In genomic region chr9:35289992-35290391, GRCm38 (mm10) we compare ENCODE assay signal across 15 mouse cellular contexts. TPM values are rescaled to one million over a fixed set of nuclear protein-coding genes. Genes with fewer than 3 reads are reported as not detected.
A peak's percentile ranks its signal among the peaks of the same experiment; 100 is the strongest.
DNase-seq lines count a peak whose midpoint lies in the region; ATAC-seq and TF ChIP-seq lines count a peak whose summit lies in the region.
"Had no signal": no experiment of that assay in that cellular context is flagged by ENCODE, and none has a peak within 500 bp of the region (broad histone marks: within the 10 kb centered on the region; RNA-seq: fewer than 3 reads in every experiment).

No protein-coding gene starts in this region.

- ATAC-seq in hindbrain, embryonic 12.5 days (ENCODE audit: low FRiP score) = peak; percentile 67
- no peak for ATAC-seq in hindbrain, embryonic 14.5 days (ENCODE audit: low FRiP score)
- ATAC-seq: activated CD4-positive, CD25-positive, alpha-beta regulatory T cell, adult 4 months had no signal

- 14% methylated on average over 7 of the region's 7 CpGs for WGBS in hindbrain, embryonic 12.5 days
- 15% methylated on average over 7 of the region's 7 CpGs for WGBS in hindbrain, embryonic 14.5 days
- 79% methylated on average over 7 of the region's 7 CpGs for WGBS in thymus, adult 2 months

- TF ChIP-seq POLR2A in thymus, adult 2 months (IDR thresholded peaks at IDR 0.05; ENCODE audit: control insufficient read depth, extremely low read depth, insufficient read depth, low read length, poor library complexity) = no peak

- no peaks in the 10 kb centered on the region for H3K36me3 ChIP-seq in hindbrain, embryonic 12.5 days
- no peaks in the 10 kb centered on the region for H3K36me3 ChIP-seq in hindbrain, embryonic 14.5 days (replicated peaks; ENCODE audit: control insufficient read depth, insufficient read depth)
- H3K36me3 ChIP-seq in thymus, adult 2 months (ENCODE audit: control insufficient read depth, insufficient read depth, low read length) = no peaks in the 10 kb centered on the region
- H3K36me3 ChIP-seq: lung, embryonic 15.5 days; midbrain, embryonic 12.5 days had no signal

- peaks cover 3% of the 10 kb centered on the region; the same call in 1 of the 2 replicates for H3K4me1 ChIP-seq in hindbrain, embryonic 12.5 days
- H3K4me1 ChIP-seq in hindbrain, embryonic 14.5 days (replicated peaks; ENCODE audit: control insufficient read depth, insufficient read depth, low read length) = no peaks in the 10 kb centered on the region
- no peaks in the 10 kb centered on the region for H3K4me1 ChIP-seq in thymus, adult 2 months (replicated peaks; ENCODE audit: control insufficient read depth, insufficient read depth, low read length)

- H3K27me3 ChIP-seq in hindbrain, embryonic 12.5 days = peaks cover 79% of the 10 kb centered on the region
- H3K27me3 ChIP-seq in hindbrain, embryonic 14.5 days (ENCODE audit: control insufficient read depth, insufficient read depth, low read length) = peaks cover 71% of the 10 kb centered on the region
- no peaks in the 10 kb centered on the region for H3K27me3 ChIP-seq in thymus, adult 2 months (ENCODE audit: control insufficient read depth, insufficient read depth, low read length)
- H3K27me3 ChIP-seq: lung, embryonic 15.5 days had no signal

- H3K27ac ChIP-seq in hindbrain, embryonic 12.5 days = no peak overlapping the region
- H3K27ac ChIP-seq in hindbrain, embryonic 14.5 days = no peak overlapping the region
- no peak overlapping the region for H3K27ac ChIP-seq in thymus, adult 2 months (ENCODE audit: control insufficient read depth, insufficient read depth, low read length)
- H3K27ac ChIP-seq: lung, embryonic 15.5 days; midbrain, embryonic 12.5 days had no signal

- H3K4me3 ChIP-seq in hindbrain, embryonic 12.5 days = no peak overlapping the region
- no peak overlapping the region for H3K4me3 ChIP-seq in hindbrain, embryonic 14.5 days (replicated peaks; ENCODE audit: low read length)
- no peak overlapping the region for H3K4me3 ChIP-seq in thymus, adult 2 months (ENCODE audit: control insufficient read depth, insufficient read depth, low read length)
- H3K4me3 ChIP-seq: lung, embryonic 15.5 days; midbrain, embryonic 12.5 days had no signal

- H3K9me3 ChIP-seq in hindbrain, embryonic 12.5 days (replicated peaks) = no peaks in the 10 kb centered on the region
- no peaks in the 10 kb centered on the region for H3K9me3 ChIP-seq in hindbrain, embryonic 14.5 days (ENCODE audit: control insufficient read depth, low read length)
- H3K9me3 ChIP-seq: lung, embryonic 15.5 days; midbrain, embryonic 12.5 days had no signal

- H3K9ac ChIP-seq in hindbrain, embryonic 12.5 days = no peak overlapping the region
- no peak overlapping the region for H3K9ac ChIP-seq in hindbrain, embryonic 14.5 days
- H3K9ac ChIP-seq: lung, embryonic 15.5 days; midbrain, embryonic 12.5 days had no signal

- no peak overlapping the region for H3K4me2 ChIP-seq in hindbrain, embryonic 12.5 days (replicated peaks)
- no peak overlapping the region for H3K4me2 ChIP-seq in hindbrain, embryonic 14.5 days (replicated peaks)
- H3K4me2 ChIP-seq: heart, embryonic 11.5 days; lung, embryonic 15.5 days; midbrain, embryonic 12.5 days had no signal

- no peak for TF ChIP-seq CTCF in thymus, adult 2 months (IDR thresholded peaks at IDR 0.05; ENCODE audit: borderline replicate concordance, control insufficient read depth, extremely low read depth, insufficient read depth, low read length, poor library complexity)

- no peak for DNase-seq in hindbrain, embryonic 14.5 days (ENCODE audit: low spot score)
- DNase-seq in embryo, embryonic 10.5 days (ENCODE audit: low spot score) = peak; percentile 76
- DNase-seq in forelimb bud, embryonic 11.5 days (ENCODE audit: low read depth, low spot score) = peak; percentile 60
- peak; percentile 78 for DNase-seq in retina, postnatal 1 day
- no peak for DNase-seq in thymus, adult 2 months
- DNase-seq in adrenal gland, adult (ENCODE audit: inconsistent age in 2 of 2, low spot score in 1 of 2) = no peak
- DNase-seq: cerebellum, postnatal 10 days; heart, postnatal 4 days; kidney, postnatal 25 days; liver had no signal

RNA-seq across cellular contexts. Expression of gene Rpusd4, which starts 22.3 kb away (rescaled TPM):
- 24.2 and 26.4 TPM in 2 replicates for polyA plus RNA-seq in hindbrain, embryonic 12.5 days (2016; fragmentation: Nextera tagmentation; extraction: Ambion mirVana)
- 18.2 and 20.2 TPM in 2 replicates for polyA plus RNA-seq in hindbrain, embryonic 14.5 days (2014; fragmentation: Nextera tagmentation; extraction: Ambion mirVana)
- 22.9 and 23.4 TPM in 2 replicates for polyA plus RNA-seq in thymus, adult 2 months (2012; rRNA removed)

RNA-seq across cellular contexts. Expression of gene Fam118b, which starts 22.4 kb away (rescaled TPM):
- polyA plus RNA-seq in hindbrain, embryonic 12.5 days (2016; fragmentation: Nextera tagmentation; extraction: Ambion mirVana) = 62.2 and 62.6 TPM in 2 replicates
- polyA plus RNA-seq in hindbrain, embryonic 14.5 days (2014; fragmentation: Nextera tagmentation; extraction: Ambion mirVana) = 55.5 and 55.9 TPM in 2 replicates
- polyA plus RNA-seq in thymus, adult 2 months (2012; rRNA removed) = 13.4 and 20.6 TPM in 2 replicates

Comparison
In these comparisons a context has a peak if more than half of its experiments do, and no peak if none do; other contexts are left out.
1. DNase-seq: peak in embryo, embryonic 10.5 days (single experiment), forelimb bud, embryonic 11.5 days (single experiment) and retina, postnatal 1 day (single experiment); none in hindbrain, embryonic 14.5 days (single experiment), thymus, adult 2 months (single experiment) and adrenal gland, adult (0 of 2).